Mouse (Mus musculus) Patski (cell line): Measurements from ENCODE around the gene Srgap2. TPM values are rescaled to one million over a fixed set of nuclear protein-coding genes. Genes with fewer than 3 reads are reported as not detected.

Experiments used
- ATAC-seq: fragments of 100-300 bp; one replicate; pipeline ENCODE4 v1.8.0; 2021
- CTCF ChIA-PET: fragments of 350-600 bp; sonication (Branson Sonifier 250); formaldehyde crosslinking; loops from one replicate; lab custom pipeline; 2022; ENCODE audit warnings: inconsistent platforms; lab: Charles Lee
- POLR2A ChIA-PET: fragments of 350-600 bp; sonication (Branson Sonifier 250); formaldehyde crosslinking; loops from one replicate; lab custom pipeline; 2022; ENCODE audit warnings: antibody characterized with exemption, inconsistent platforms; lab: Charles Lee
- DNase-seq: peaks from one replicate; pipeline ENCODE4 v3.0.0-alpha.2; 2011; ENCODE audit warnings: low read depth, low spot score
- H3K27me3 ChIP-seq: fragments of 371-371 bp; one replicate; pipeline ENCODE4 v1.5.1; 2021
- CTCF ChIP-seq: fragments of 100-300 bp; IDR thresholded peaks from one replicate; pipeline ENCODE4 v1.5.1; 2021
- in situ Hi-C: fragments of 300-500 bp; cut with MboI; formaldehyde crosslinking; loops from 3 replicates; pipeline ENCODE4 v1.11.1; 2018; ENCODE audit warnings: low pct_unique_long_range_greater_than_20kb, mixed read lengths
- polyA plus RNA-seq: library from polyadenylated mRNA; unstranded; gene quantifications from one replicate; pipeline ENCODE4 v1.2.3, GENCODE M21; 2021

The Srgap2 gene
- polyA plus RNA-seq, 1 experiment from 2014 or later = 29.4 TPM

DNA sequence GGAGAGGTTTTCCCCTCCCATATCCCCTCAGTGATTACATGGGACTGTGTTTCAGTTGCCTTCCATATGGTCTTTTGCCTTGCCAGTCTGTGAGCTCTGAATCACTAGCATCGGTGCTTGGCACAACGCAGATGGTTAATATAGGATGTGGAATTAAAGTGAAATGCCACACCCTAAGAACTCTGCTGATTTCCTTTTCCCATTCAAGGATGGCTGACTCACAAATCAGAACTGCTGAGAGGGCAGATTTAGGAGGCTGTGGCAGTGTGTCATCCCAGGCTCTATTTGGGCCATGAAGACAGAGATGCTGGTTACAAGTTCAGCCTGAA is 233.3 kb downstream of the Srgap2 start:
- ChIA-PET CTCF (interaction anchor here (2.1 kb wide), 1 partner anchor 261 kb away, joined by 5 read pairs; no protein-coding TSS in a partner anchor), POLR2A (interaction anchor here (0.6 kb wide), 1 partner anchor 649 kb away, joined by 6 read pairs; no protein-coding TSS in a partner anchor)
- ATAC-seq (no peak), DNase-seq (no peak)
- no peaks in the 10 kb centered on the region for H3K27me3 ChIP-seq
- in situ Hi-C loops = loop anchor here (5.0 kb wide), 1 partner anchor 258 kb away; no protein-coding TSS in a partner anchor
- TF ChIP-seq CTCF = no peak

GRCm38 (mm10) chr1:131293221-131293921 is 233.8 kb downstream of the Srgap2 start:
- no peaks in the 10 kb centered on the region for H3K27me3 ChIP-seq
- POLR2A ChIA-PET = interaction anchor here (0.6 kb wide), 1 partner anchor 650 kb away, joined by 6 read pairs; no protein-coding TSS in a partner anchor
- no peak for DNase-seq
- CTCF ChIA-PET = no interaction called here
- ATAC-seq = no peak
- no peak for TF ChIP-seq CTCF
- in situ Hi-C loops = loop anchor here (5.0 kb wide), 1 partner anchor 259 kb away; no protein-coding TSS in a partner anchor

DNA sequence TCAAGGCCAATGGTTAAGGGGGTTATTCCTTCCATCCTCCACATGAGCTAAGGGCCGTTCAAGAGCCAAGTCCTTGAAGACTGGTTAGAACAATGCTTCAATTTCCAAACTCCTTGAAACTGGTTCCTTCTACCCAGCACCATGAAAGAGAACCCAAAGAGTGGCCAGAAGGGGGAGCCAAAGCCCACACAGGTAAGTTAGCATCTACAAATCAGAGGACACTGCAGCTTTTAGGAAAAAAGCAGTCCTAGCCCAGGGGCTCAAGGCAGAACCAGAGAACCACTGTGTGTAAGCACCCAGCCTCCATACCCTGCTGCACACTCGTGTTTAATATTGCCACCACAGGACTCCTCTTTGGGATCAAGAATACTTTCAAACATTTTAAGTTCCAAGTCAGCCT is 236.5 kb downstream of the Srgap2 start:
- H3K27me3 ChIP-seq = no peaks in the 10 kb centered on the region
- CTCF ChIA-PET = interaction anchor here (1.0 to 4.4 kb wide), 11 partner anchors 9 to 270 kb away, joined by 3 to 31 read pairs (median 5); partner anchors contain the start of genes Fam72a and Srgap2
- TF ChIP-seq CTCF = peak; percentile 87
- POLR2A ChIA-PET = no interaction called here
- DNase-seq (no peak), ATAC-seq (no peak)
- in situ Hi-C loops = loop anchor here (5.0 kb wide), 1 partner anchor 262 kb away; no protein-coding TSS in a partner anchor

DNA sequence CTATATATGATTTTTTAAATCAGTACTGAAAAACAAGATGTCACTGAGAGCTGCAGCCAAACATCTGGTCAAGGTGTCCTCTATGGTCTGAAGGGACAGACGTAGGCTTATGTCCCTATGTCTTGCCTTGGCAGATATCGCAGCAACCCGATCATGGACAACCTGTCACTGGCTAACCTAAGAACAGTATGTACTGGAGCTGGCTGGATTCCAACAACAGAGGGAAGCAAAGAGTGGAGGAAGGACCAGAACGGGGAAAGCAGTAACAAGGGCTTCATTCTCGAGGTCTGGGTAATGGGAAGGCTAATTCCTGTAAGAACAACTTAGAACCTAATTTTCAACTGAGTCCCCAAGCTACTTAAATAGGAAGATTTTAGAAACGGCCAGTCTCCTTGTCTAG is 238.2 kb downstream of the Srgap2 start:
- no peak for DNase-seq
- POLR2A ChIA-PET = no interaction called here
- in situ Hi-C loops = no loop called here
- TF ChIP-seq CTCF = no peak
- ATAC-seq = no peak
- CTCF ChIA-PET = interaction anchor here (4.4 kb wide), 1 partner anchor 266 kb away, joined by 31 read pairs; no protein-coding TSS in a partner anchor
- no peaks in the 10 kb centered on the region for H3K27me3 ChIP-seq

GRCm38 (mm10) chr1:131287267-131287666 is 239.9 kb downstream of the Srgap2 start:
- POLR2A ChIA-PET = interaction anchor here (1.0 kb wide), 1 partner anchor 9 kb away, joined by 3 read pairs; no protein-coding TSS in a partner anchor
- no peak for ATAC-seq
- H3K27me3 ChIP-seq = no peaks in the 10 kb centered on the region
- CTCF ChIA-PET = interaction anchor here (1.1 kb wide), 1 partner anchor 268 kb away, joined by 3 read pairs; no protein-coding TSS in a partner anchor
- TF ChIP-seq CTCF = no peak
- in situ Hi-C loops = no loop called here
- DNase-seq = no peak

DNA sequence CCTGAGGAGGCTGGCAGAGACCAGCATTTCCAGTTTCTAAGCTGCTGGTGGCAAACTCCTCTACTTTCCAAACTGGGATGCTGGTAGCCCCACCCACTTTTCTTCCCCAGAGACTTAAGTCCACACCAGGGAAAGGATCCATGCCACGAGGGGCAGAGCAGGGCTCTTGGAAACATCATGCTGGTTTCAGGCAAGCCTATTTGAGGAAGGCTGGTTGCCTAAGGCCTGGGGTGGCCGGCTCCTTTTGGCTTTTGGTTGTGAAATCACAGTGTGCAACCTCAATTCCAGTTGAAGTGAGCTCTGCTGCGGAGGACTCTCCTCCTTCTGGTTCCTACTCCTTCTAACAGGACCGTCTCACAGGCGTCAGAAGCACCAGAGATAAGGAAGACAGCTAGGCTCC is 240.3 kb downstream of the Srgap2 start:
- DNase-seq = no peak
- in situ Hi-C loops = no loop called here
- CTCF ChIA-PET = interaction anchor here (1.9 kb wide), 1 partner anchor 16 kb away, joined by 4 read pairs; no protein-coding TSS in a partner anchor
- POLR2A ChIA-PET = no interaction called here
- no peak for ATAC-seq
- no peaks in the 10 kb centered on the region for H3K27me3 ChIP-seq
- no peak for TF ChIP-seq CTCF

DNA sequence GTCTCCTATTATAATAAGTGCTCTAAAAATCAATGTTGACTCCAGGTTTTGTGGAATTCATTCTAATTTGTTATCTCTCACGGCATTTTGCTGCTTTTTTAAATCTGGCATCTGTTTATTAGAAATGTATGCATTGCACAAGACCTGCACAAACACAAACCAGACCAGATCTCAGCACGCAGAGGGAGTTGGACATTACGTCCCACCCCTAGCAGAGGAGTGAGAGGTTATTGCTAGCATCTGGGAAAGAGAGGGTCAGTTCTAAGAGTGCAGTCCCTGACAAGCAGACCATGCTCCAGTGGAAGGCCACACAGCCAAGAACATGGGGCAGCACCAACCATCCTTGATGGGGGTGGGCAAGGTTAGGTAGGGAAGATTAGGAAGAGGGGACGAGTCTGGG is 242.5 kb downstream of the Srgap2 start:
- CTCF ChIA-PET = no interaction called here

DNA sequence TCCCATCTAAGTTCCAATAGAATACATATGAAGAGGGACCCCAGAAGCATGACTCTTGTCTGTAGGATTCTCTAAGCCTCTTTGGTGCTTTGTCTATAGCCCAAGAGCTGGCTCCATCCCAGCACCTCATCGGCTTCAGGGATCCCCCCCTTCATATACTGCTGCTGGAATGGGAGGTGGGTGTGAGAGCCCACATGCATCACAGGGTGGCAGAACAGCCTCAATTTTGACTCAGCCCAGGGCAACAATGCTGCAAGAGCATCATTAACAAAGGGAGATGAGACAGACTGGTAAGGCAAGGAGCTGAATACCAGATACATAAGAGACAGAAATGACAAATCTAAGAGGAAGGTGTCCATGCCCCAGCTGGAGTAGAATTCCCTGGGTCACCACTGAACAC is 243.0 kb downstream of the Srgap2 start:
- CTCF ChIA-PET = no interaction called here
- H3K27me3 ChIP-seq = no peaks in the 10 kb centered on the region
- POLR2A ChIA-PET = interaction anchor here (0.5 kb wide), 1 partner anchor 55 kb away, joined by 3 read pairs; no protein-coding TSS in a partner anchor
- TF ChIP-seq CTCF = no peak
- in situ Hi-C loops = no loop called here
- ATAC-seq = no peak
- no peak for DNase-seq

More for the DNA sequence above, 242.5 kb downstream of the Srgap2 start:
- DNase-seq (no peak), ATAC-seq (no peak)
- no peak for TF ChIP-seq CTCF
- POLR2A ChIA-PET = interaction anchor here (0.5 kb wide), 1 partner anchor 55 kb away, joined by 3 read pairs; no protein-coding TSS in a partner anchor
- no peaks in the 10 kb centered on the region for H3K27me3 ChIP-seq
- in situ Hi-C loops = no loop called here

DNA sequence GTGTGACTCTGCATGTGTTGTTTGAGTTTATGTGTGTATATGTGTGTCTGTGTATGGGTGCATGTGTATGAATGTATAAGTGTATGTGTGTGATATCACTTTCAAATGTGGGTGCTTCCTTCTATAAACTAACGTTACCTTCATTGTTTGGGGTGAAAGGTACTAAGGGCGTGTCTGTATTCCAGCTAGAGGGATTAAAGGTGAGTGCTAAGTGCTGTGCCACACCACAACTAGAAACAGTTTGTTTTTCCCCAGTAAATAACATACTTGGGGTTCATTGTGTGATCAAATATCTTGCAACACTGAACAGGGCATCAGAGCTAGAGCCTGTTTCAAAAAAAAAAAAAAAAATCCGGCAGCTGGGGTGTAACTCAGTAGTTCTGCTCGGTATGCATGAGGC is 245.4 kb downstream of the Srgap2 start:
- ChIA-PET CTCF (no interaction called here), POLR2A (no interaction called here)
- no peak for TF ChIP-seq CTCF
- ATAC-seq (no peak), DNase-seq (no peak)
- in situ Hi-C loops = no loop called here
- H3K27me3 ChIP-seq = no peaks in the 10 kb centered on the region

DNA sequence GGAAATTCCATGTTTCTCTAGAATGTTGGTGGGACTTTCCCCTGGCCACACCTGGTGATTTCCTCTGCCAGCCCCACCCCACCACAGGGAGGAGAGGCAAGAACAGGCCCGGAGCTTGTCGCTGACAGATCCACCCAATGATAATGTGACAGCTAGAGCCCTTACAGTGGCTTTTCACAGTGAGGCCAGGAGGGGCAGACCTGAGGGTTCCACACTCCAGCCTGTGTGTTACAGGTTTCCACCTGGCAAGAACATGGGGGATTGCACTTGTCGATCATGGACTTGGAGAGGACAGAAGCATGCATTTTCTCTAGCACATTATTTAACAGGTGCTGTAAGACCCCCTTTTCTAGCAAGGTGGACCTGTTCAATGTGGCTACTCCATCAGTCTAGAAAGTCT is 246.9 kb downstream of the Srgap2 start:
- ChIA-PET POLR2A (no interaction called here), CTCF (no interaction called here)
- TF ChIP-seq CTCF = no peak
- DNase-seq (no peak), ATAC-seq (no peak)
- in situ Hi-C loops = no loop called here
- no peaks in the 10 kb centered on the region for H3K27me3 ChIP-seq

DNA sequence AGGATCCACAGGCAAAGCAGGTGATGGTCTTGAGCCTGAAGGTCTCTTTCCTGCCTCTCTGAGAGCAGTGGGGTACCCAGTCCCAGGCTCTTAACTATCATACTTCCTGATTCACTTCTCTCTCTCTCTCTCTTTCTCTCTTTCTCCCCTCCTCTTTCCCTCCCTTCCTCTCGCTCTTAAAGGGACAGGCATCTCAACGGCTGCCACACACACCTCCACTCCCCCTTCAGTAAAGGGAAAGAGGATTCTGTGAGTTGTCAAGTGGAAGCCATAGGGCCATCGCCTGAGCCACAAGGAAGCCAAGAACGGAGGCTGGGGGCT is 247.7 kb downstream of the Srgap2 start, which contains the start of gene Ikbke:
Gene Ikbke (minus strand): TSS at position 151 of the 321 bp plus-strand sequence.
- TF ChIP-seq CTCF = no peak
- in situ Hi-C loops = no loop called here
- DNase-seq (no peak), ATAC-seq (peak; percentile 67)
- ChIA-PET CTCF (interaction anchor here (1.1 kb wide), 1 partner anchor 116 kb away, joined by 3 read pairs; no protein-coding TSS in a partner anchor), POLR2A (no interaction called here)
- no peaks in the 10 kb centered on the region for H3K27me3 ChIP-seq
